Mouse (Mus musculus) ES-E14 (cell line): ENCODE data around the gene Arhgap9. TPM values are rescaled to one million over a fixed set of nuclear protein-coding genes. Genes with fewer than 3 reads are reported as not detected.

ENCODE experiments used
- DNase-seq: peaks from one replicate; pipeline ENCODE4 v3.0.0-alpha.2; 2013; ENCODE audit warnings: low read depth, low spot score
- H3K27ac ChIP-seq: 2 replicates; pipeline ENCODE4 v1.5.1; 2012; ENCODE audit warnings: low read depth, mild to moderate bottlenecking, low read length, moderate library complexity, mixed read lengths; ENCODE audit not compliant: poor library complexity, insufficient read depth, severe bottlenecking
- H3K36me3 ChIP-seq: 2 replicates; pipeline ENCODE4 v1.6.1; 2012; ENCODE audit warnings: mild to moderate bottlenecking, low read length, moderate library complexity, mixed read lengths; ENCODE audit not compliant: control insufficient read depth, poor library complexity, insufficient read depth, severe bottlenecking
- H3K4me1 ChIP-seq, 2 experiments: fragments of 150-350 bp in 1 of 2; sonication (generic) in 1 of 2; 2 replicates each; pipeline ENCODE4 v1.6.1; 2012; ENCODE audit warnings: low read length in 2 of 2, mild to moderate bottlenecking in 1 of 2, mixed read lengths in 1 of 2; ENCODE audit not compliant: control insufficient read depth in 2 of 2, insufficient read depth in 2 of 2, poor library complexity in 1 of 2
- H3K4me3 ChIP-seq, 2 experiments: fragments of 150-350 bp in 1 of 2; sonication (generic) in 1 of 2; 2 replicates each; pipeline ENCODE4 v1.5.1; 2012; ENCODE audit warnings: low read length in 2 of 2, low read depth in 1 of 2, mild to moderate bottlenecking in 1 of 2, mixed read lengths in 1 of 2; ENCODE audit not compliant: insufficient read depth in 1 of 2, poor library complexity in 1 of 2, severe bottlenecking in 1 of 2
- H3K9ac ChIP-seq: 2 replicates; pipeline ENCODE4 v1.6.1; 2012; ENCODE audit warnings: low read depth, mild to moderate bottlenecking, low read length, mixed read lengths; ENCODE audit not compliant: poor library complexity, insufficient read depth, severe bottlenecking
- H3K9me3 ChIP-seq: fragments of 150-350 bp; sonication (generic); 2 replicates; pipeline ENCODE4 v1.6.1; 2012; ENCODE audit warnings: low read depth, mild to moderate bottlenecking, low read length; ENCODE audit not compliant: control insufficient read depth, insufficient read depth
- CHD2 ChIP-seq: IDR thresholded peaks from 2 replicates; pipeline ENCODE4 v1.6.1; 2014; ENCODE audit warnings: mild to moderate bottlenecking, low read depth, low read length, inconsistent platforms
- HCFC1 ChIP-seq: IDR thresholded peaks from 2 replicates; pipeline ENCODE4 v1.6.1; 2012; ENCODE audit warnings: low read length, inconsistent platforms, borderline replicate concordance; ENCODE audit not compliant: insufficient read depth
- MAFK ChIP-seq: IDR thresholded peaks from 2 replicates; pipeline ENCODE4 v1.6.1; 2014; ENCODE audit warnings: mild to moderate bottlenecking, low read depth, low read length, inconsistent platforms; ENCODE audit not compliant: insufficient read depth
- ZC3H11A ChIP-seq: IDR thresholded peaks from 2 replicates; pipeline ENCODE4 v1.6.1; 2012; ENCODE audit warnings: low read depth, mild to moderate bottlenecking, inconsistent platforms, low read length, borderline replicate concordance
- ZNF384 ChIP-seq: IDR thresholded peaks from 2 replicates; pipeline ENCODE4 v1.6.1; 2012; ENCODE audit warnings: low read depth, low read length, inconsistent platforms
- in situ Hi-C, 2 experiments: fragments of 600-800 bp; cut with MboI; formaldehyde crosslinking; loops; one replicate each; pipeline ENCODE4 v1.15.1; 2025; ENCODE audit warnings: low sequenced_read_pairs in 2 of 2, inconsistent platforms in 1 of 2; ENCODE audit not compliant: unreplicated experiment in 2 of 2
- total RNA-seq: library from RNA; depleted of rRNA; stranded (reverse); fragments of 300-350 nt; gene quantifications from 2 replicates; pipeline ENCODE4 v1.2.3, GENCODE M21; 2012

The Arhgap9 gene
- total RNA-seq, 1 experiment = 2.6 TPM

GRCm38 (mm10) chr10:127286194-127286593, 35.6 kb upstream of the Arhgap9 start:
- H3K36me3 ChIP-seq = peaks cover 53% of the 10 kb centered on the region
- H3K4me1 ChIP-seq = peaks cover 8 to 41% of the 10 kb centered on the region in 2 experiments

GRCm38 (mm10) chr10:127286730-127287129, 35.0 kb upstream of the Arhgap9 start:
- in situ Hi-C loops = no loop called here
- DNase-seq = no peak
- H3K4me1 ChIP-seq = peaks cover 8 to 43% of the 10 kb centered on the region in 2 experiments
- TF ChIP-seq MAFK = no peak
- TF ChIP-seq CHD2 = no peak
- no peak for TF ChIP-seq HCFC1
- TF ChIP-seq ZNF384 = no peak
- no peak for TF ChIP-seq ZC3H11A
- H3K36me3 ChIP-seq = peaks cover 48% of the 10 kb centered on the region
- no peak overlapping the region for H3K4me3 ChIP-seq
- no peak overlapping the region for H3K9ac ChIP-seq
- no peak overlapping the region for H3K27ac ChIP-seq
- H3K9me3 ChIP-seq = no peaks in the 10 kb centered on the region

More at GRCm38 (mm10) chr10:127286194-127286593, 35.6 kb upstream of the Arhgap9 start:
- TF ChIP-seq CHD2 (no peak), ZNF384 (no peak), ZC3H11A (no peak), MAFK (no peak), HCFC1 (no peak)
- H3K9ac ChIP-seq = no peak overlapping the region
- H3K27ac ChIP-seq = no peak overlapping the region
- H3K9me3 ChIP-seq = no peaks in the 10 kb centered on the region
- no peak for DNase-seq
- H3K4me3 ChIP-seq = no peak overlapping the region
- in situ Hi-C loops = no loop called here

GRCm38 (mm10) chr10:127287271-127287935, 34.4 kb upstream of the Arhgap9 start:
- Histone ChIP-seq H3K9me3 (no peaks in the 10 kb centered on the region), H3K9ac (0 out of 2 replicates have a peak overlapping the region, but pooled peaks have one; percentile 12), H3K4me1 (peaks cover 8 to 41% of the 10 kb centered on the region in 2 experiments), H3K27ac (peak overlapping the region; percentile 16; the same call in 1 of the 2 replicates), H3K36me3 (peaks cover 44% of the 10 kb centered on the region), H3K4me3 (peak overlapping the region; percentile 89 to 94; a peak in 2 of 4 replicates)
- TF ChIP-seq MAFK = no peak
- no peak for TF ChIP-seq ZC3H11A
- no peak for TF ChIP-seq HCFC1
- no peak for TF ChIP-seq CHD2
- TF ChIP-seq ZNF384 = no peak
- no peak for DNase-seq
- in situ Hi-C loops = no loop called here

GRCm38 (mm10) chr10:127287936-127288293, 33.8 kb upstream of the Arhgap9 start:
- Histone ChIP-seq H3K4me3 (peak overlapping the region; percentile 89 to 94), H3K9ac (peak overlapping the region; percentile 92), H3K36me3 (peaks cover 39% of the 10 kb centered on the region), H3K27ac (peak overlapping the region; percentile 95; the same call in 1 of the 2 replicates), H3K4me1 (peaks cover 6 to 35% of the 10 kb centered on the region in 2 experiments), H3K9me3 (no peaks in the 10 kb centered on the region)
- in situ Hi-C loops = no loop called here
- TF ChIP-seq CHD2 (no peak), ZNF384 (no peak), ZC3H11A (no peak), MAFK (no peak), HCFC1 (no peak)
- no peak for DNase-seq
